Mouse (Mus musculus) myocyte (in vitro differentiated cells): Measurements from ENCODE around the gene Maged2. TPM values are rescaled to one million over a fixed set of nuclear protein-coding genes. Genes with fewer than 3 reads are reported as not detected.
A peak's percentile ranks its signal among the peaks of the same experiment; 100 is the strongest.
"Not testable (repeated sequence)": the region's sequence is repeated elsewhere in the genome, so short reads cannot be mapped to it uniquely, and the experiment has no call there.

Source experiments
- H3K27me3 ChIP-seq: one replicate; pipeline ENCODE4 v1.6.1; 2011; ENCODE audit not compliant: control insufficient read depth, insufficient read depth, insufficient read length
- H3K36me3 ChIP-seq: one replicate; pipeline ENCODE4 v1.6.1; 2011; ENCODE audit not compliant: control insufficient read depth, insufficient read depth
- H3K4me2 ChIP-seq: one replicate; pipeline ENCODE4 v1.6.1; 2011; ENCODE audit warnings: low read depth, control low read depth
- H3K4me3 ChIP-seq: one replicate; pipeline ENCODE4 v1.5.1; 2011; ENCODE audit warnings: mild to moderate bottlenecking, control low read depth, moderate library complexity
- H3K79me2 ChIP-seq: one replicate; pipeline ENCODE4 v1.6.1; 2011; ENCODE audit not compliant: control insufficient read depth, insufficient read depth
- H3ac ChIP-seq: one replicate; pipeline ENCODE4 v1.6.1; 2011; ENCODE audit not compliant: control insufficient read depth, insufficient read length
- CEBPB ChIP-seq: IDR thresholded peaks from 2 replicates; pipeline ENCODE4 v1.6.1; 2011; ENCODE audit warnings: mild to moderate bottlenecking, moderate library complexity; ENCODE audit not compliant: poor library complexity, insufficient read depth, severe bottlenecking
- E2F4 ChIP-seq: IDR thresholded peaks from one replicate; pipeline ENCODE4 v1.6.1; 2011; ENCODE audit warnings: mild to moderate bottlenecking, control low read depth, moderate library complexity; ENCODE audit not compliant: insufficient read depth
- MAX ChIP-seq: IDR thresholded peaks from one replicate; pipeline ENCODE4 v1.6.1; 2011; ENCODE audit warnings: low read depth, mild to moderate bottlenecking, control low read depth
- MYOD1 ChIP-seq, 3 experiments: IDR thresholded peaks; one replicate each; pipeline ENCODE4 v1.6.1; 2011; ENCODE audit warnings: control low read depth in 2 of 3, low read depth in 2 of 3, mild to moderate bottlenecking in 2 of 3, moderate library complexity in 1 of 3; ENCODE audit not compliant: insufficient read length in 2 of 3, control insufficient read depth in 1 of 3
- MYOG ChIP-seq, 3 experiments: IDR thresholded peaks; one replicate each; pipeline ENCODE4 v1.6.1; 2011; ENCODE audit warnings: control low read depth in 2 of 3, low read depth in 2 of 3, mild to moderate bottlenecking in 2 of 3; ENCODE audit not compliant: insufficient read length in 2 of 3, control insufficient read depth in 1 of 3, insufficient read depth in 1 of 3
- POLR2A ChIP-seq: IDR thresholded peaks from one replicate; pipeline ENCODE4 v1.6.1; 2011; ENCODE audit warnings: low read depth, mild to moderate bottlenecking, control low read depth, moderate library complexity; ENCODE audit not compliant: insufficient read length
- POLR2AphosphoS2 ChIP-seq: IDR thresholded peaks from one replicate; pipeline ENCODE4 v1.6.1; 2011; ENCODE audit warnings: low read depth, control low read depth; ENCODE audit not compliant: insufficient read length
- REST ChIP-seq: IDR thresholded peaks from one replicate; pipeline ENCODE4 v1.6.1; 2011; ENCODE audit warnings: mild to moderate bottlenecking, control low read depth, moderate library complexity; ENCODE audit not compliant: insufficient read depth, insufficient read length
- SRF ChIP-seq: IDR thresholded peaks from one replicate; pipeline ENCODE4 v1.6.1; 2011; ENCODE audit warnings: low read depth; ENCODE audit not compliant: control insufficient read depth, insufficient read length
- TCF12 ChIP-seq: IDR thresholded peaks from one replicate; pipeline ENCODE4 v1.6.1; 2011; ENCODE audit warnings: mild to moderate bottlenecking, control low read depth; ENCODE audit not compliant: poor library complexity, insufficient read depth, severe bottlenecking
- TCF3 ChIP-seq: IDR thresholded peaks from one replicate; pipeline ENCODE4 v1.6.1; 2011; ENCODE audit warnings: low read depth, control low read depth; ENCODE audit not compliant: insufficient read length
- USF1 ChIP-seq: IDR thresholded peaks from one replicate; pipeline ENCODE4 v1.6.1; 2011; ENCODE audit warnings: low read depth, mild to moderate bottlenecking, control low read depth, moderate library complexity
- polyA plus RNA-seq: library from polyadenylated mRNA; unstranded; fragments of >200 nt; fragmentation: generic; extraction: Trizol; gene quantifications from one replicate; pipeline ENCODE4 v1.2.1, GENCODE M21; 2012; ENCODE audit warnings: missing spikeins

Maged2 gene
- polyA plus RNA-seq, 1 experiment, result 66.9 TPM

- H3K27me3 ChIP-seq, result no peaks in the 10 kb centered on the region
- no peak overlapping the region for H3ac ChIP-seq
- no peak overlapping the region for H3K4me3 ChIP-seq
- TF ChIP-seq SRF, result no peak
- no peak for TF ChIP-seq USF1
- no peak for TF ChIP-seq TCF3
- no peak for TF ChIP-seq REST
- no peak for TF ChIP-seq TCF12
- TF ChIP-seq MYOG (IDR thresholded peaks at IDR 0.05; ENCODE audit: control insufficient read depth in 1 of 3, insufficient read depth in 1 of 3, insufficient read length in 2 of 3, low read depth in 2 of 3), result no peak
- TF ChIP-seq MAX, result no peak
- no peak for TF ChIP-seq POLR2A
- no peak for TF ChIP-seq MYOD1 (IDR thresholded peaks at IDR 0.05; ENCODE audit: control insufficient read depth in 1 of 3, insufficient read length in 2 of 3, low read depth in 2 of 3)
- TF ChIP-seq POLR2AphosphoS2, result no peak
- no peak for TF ChIP-seq CEBPB
- no peak for TF ChIP-seq E2F4
- H3K79me2 ChIP-seq, result peaks cover 5% of the 10 kb centered on the region
- no peak overlapping the region for H3K4me2 ChIP-seq
- H3K36me3 ChIP-seq, result no peaks in the 10 kb centered on the region
Observed at GRCm38 (mm10) chrX:150815601-150816000, 1.5 kb upstream of the Maged2 start.

DNA sequence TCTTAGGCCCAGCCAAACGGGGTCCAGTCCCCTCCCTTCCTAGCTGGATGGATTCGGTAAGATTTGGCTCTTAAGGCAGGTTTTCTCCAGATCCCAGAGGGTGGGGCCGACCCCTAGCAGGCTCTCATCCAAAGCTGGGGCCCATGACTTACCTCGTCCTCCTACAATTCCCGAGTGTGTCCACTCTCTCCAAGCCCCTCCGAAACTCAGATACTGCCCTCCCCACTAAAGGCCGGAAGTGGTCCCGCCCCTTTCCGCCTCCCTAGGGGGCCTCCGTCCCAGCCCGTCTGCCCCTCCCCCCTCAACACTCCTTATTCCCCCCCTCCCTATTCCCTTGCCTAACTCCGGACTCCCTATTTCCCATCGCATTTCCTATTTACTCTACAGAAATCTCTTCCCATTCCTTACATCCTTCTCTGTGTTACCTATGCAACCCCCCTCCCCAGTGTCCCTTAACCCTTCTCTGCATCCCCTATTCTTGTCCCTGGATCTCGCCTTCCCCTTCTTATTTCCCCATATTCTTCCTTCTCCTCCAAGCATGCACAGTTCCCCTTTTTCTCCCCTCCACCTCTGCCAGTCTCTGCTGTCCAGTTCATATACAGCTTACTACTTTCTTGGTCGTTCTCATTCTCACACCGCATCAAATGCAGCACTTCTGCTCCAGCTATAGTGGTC is 544 bp downstream of the Maged2 start:
- Histone ChIP-seq H3K4me3 (peak overlapping the region; percentile 41), H3K79me2 (peaks cover 5% of the 10 kb centered on the region), H3K36me3 (no peaks in the 10 kb centered on the region), H3K4me2 (peak overlapping the region; percentile 71), H3K27me3 (no peaks in the 10 kb centered on the region), H3ac (no peak overlapping the region)
- TF ChIP-seq MYOG (IDR thresholded peaks at IDR 0.05; ENCODE audit: control insufficient read depth in 1 of 3, insufficient read depth in 1 of 3, insufficient read length in 2 of 3, low read depth in 2 of 3), result no peak
- no peak for TF ChIP-seq SRF
- TF ChIP-seq POLR2AphosphoS2, result no peak
- TF ChIP-seq USF1, result no peak
- no peak for TF ChIP-seq CEBPB
- no peak for TF ChIP-seq MAX
- TF ChIP-seq REST, result no peak
- no peak for TF ChIP-seq TCF12
- TF ChIP-seq POLR2A, result no peak
- TF ChIP-seq MYOD1 (IDR thresholded peaks at IDR 0.05; ENCODE audit: control insufficient read depth in 1 of 3, insufficient read length in 2 of 3, low read depth in 2 of 3), result no peak
- no peak for TF ChIP-seq E2F4
- no peak for TF ChIP-seq TCF3

- Histone ChIP-seq H3K79me2 (peaks cover 5% of the 10 kb centered on the region), H3ac (no peak overlapping the region), H3K4me3 (peak overlapping the region; percentile 41), H3K27me3 (no peaks in the 10 kb centered on the region), H3K36me3 (no peaks in the 10 kb centered on the region), H3K4me2 (peak overlapping the region; percentile 71)
- TF ChIP-seq POLR2A (peak; percentile 40), MAX (no peak), POLR2AphosphoS2 (peak; percentile 34), TCF12 (no peak), MYOG (IDR thresholded peaks at IDR 0.05; ENCODE audit: control insufficient read depth in 1 of 3, insufficient read depth in 1 of 3, insufficient read length in 2 of 3, low read depth in 2 of 3) (no peak), TCF3 (no peak), CEBPB (no peak), E2F4 (no peak)
Observed at GRCm38 (mm10) chrX:150812787-150813298, 1.3 kb downstream of the Maged2 start.

- H3K4me3 ChIP-seq, H3K36me3 ChIP-seq, H3ac ChIP-seq, H3K27me3 ChIP-seq, H3K4me2 ChIP-seq, H3K79me2 ChIP-seq: not testable (repeated sequence)
Observed at GRCm38 (mm10) chrX:150800987-150801386, 13.2 kb downstream of the Maged2 start.

- not testable (repeated sequence) for H3ac ChIP-seq, H3K79me2 ChIP-seq, H3K4me3 ChIP-seq, H3K4me2 ChIP-seq, H3K27me3 ChIP-seq, H3K36me3 ChIP-seq
Observed at GRCm38 (mm10) chrX:150798493-150799177, 15.5 kb downstream of the Maged2 start.

Other genes with a start within 250 kb of the Maged2 start
- 0.91 TPM for gene Pfkfb1, start 226.1 kb downstream of the Maged2 start, polyA plus RNA-seq
- gene Apex2, start 224.5 kb downstream of the Maged2 start, polyA plus RNA-seq, result 6.2 TPM
- 0.08 TPM for gene Tro, start 156.8 kb downstream of the Maged2 start, polyA plus RNA-seq
- 15.2 TPM for gene Gnl3l, start 203.0 kb upstream of the Maged2 start, polyA plus RNA-seq
- 8.5 TPM for gene Fgd1, start 231.8 kb upstream of the Maged2 start, polyA plus RNA-seq